Mouse (Mus musculus): ENCODE data around the gene Rfx8. TPM values are rescaled to one million over a fixed set of nuclear protein-coding genes. Genes with fewer than 3 reads are reported as not detected.

Gene Rfx8
- polyA plus RNA-seq, 1 experiment from 2014 or later: not detected

- 22% methylated on average over 17 of the region's 17 CpGs for WGBS (ENCODE audit: insufficient replicate concordance)
- H3K9ac ChIP-seq (replicated peaks): no peak overlapping the region
- H3K27ac ChIP-seq (ENCODE audit: low read depth): no peak overlapping the region
- no peak for TF ChIP-seq EP300 (IDR thresholded peaks at IDR 0.05; ENCODE audit: low read depth)
- TF ChIP-seq CTCF (IDR thresholded peaks at IDR 0.05; ENCODE audit: low read depth): no peak
- H3K4me1 ChIP-seq (ENCODE audit: insufficient read depth): peaks cover 9% of the 10 kb centered on the region
- H3K4me2 ChIP-seq (ENCODE audit: low read depth, low read length): peak overlapping the region; percentile 82
- H3K36me3 ChIP-seq (replicated peaks; ENCODE audit: insufficient read depth, low read length): no peaks in the 10 kb centered on the region
- peak overlapping the region; percentile 48 for H3K4me3 ChIP-seq (ENCODE audit: low read depth, low read length)
- H3K27me3 ChIP-seq (ENCODE audit: insufficient read depth, low read length): peaks cover 35% of the 10 kb centered on the region
- no peak for DNase-seq
- no peaks in the 10 kb centered on the region for H3K9me3 ChIP-seq (ENCODE audit: low read length)
- no peak for ATAC-seq
Observed at GRCm38 (mm10) chr1:39649691-39650434, 70.9 kb downstream of the Rfx8 start.

GRCm38 (mm10) chr1:39648584-39648983 lies 72.2 kb downstream of the Rfx8 start:
- no peak for TF ChIP-seq CTCF (IDR thresholded peaks at IDR 0.05; ENCODE audit: low read depth)
- TF ChIP-seq EP300 (IDR thresholded peaks at IDR 0.05; ENCODE audit: low read depth): no peak
- H3K4me2 ChIP-seq (ENCODE audit: low read depth, low read length): no peak overlapping the region
- ATAC-seq: no peak
- H3K9ac ChIP-seq (replicated peaks): no peak overlapping the region
- peaks cover 9% of the 10 kb centered on the region for H3K4me1 ChIP-seq (ENCODE audit: insufficient read depth)
- H3K4me3 ChIP-seq (ENCODE audit: low read depth, low read length): no peak overlapping the region
- H3K27me3 ChIP-seq (ENCODE audit: insufficient read depth, low read length): peaks cover 35% of the 10 kb centered on the region
- H3K9me3 ChIP-seq (ENCODE audit: low read length): no peaks in the 10 kb centered on the region
- H3K27ac ChIP-seq (ENCODE audit: low read depth): no peak overlapping the region
- no peak for DNase-seq
- no peaks in the 10 kb centered on the region for H3K36me3 ChIP-seq (replicated peaks; ENCODE audit: insufficient read depth, low read length)
- WGBS (ENCODE audit: insufficient replicate concordance): 83% methylated on average over 7 of the region's 7 CpGs

- H3K9me3 ChIP-seq (ENCODE audit: low read length): no peaks in the 10 kb centered on the region
- H3K4me3 ChIP-seq (ENCODE audit: low read depth, low read length): no peak overlapping the region
- H3K27me3 ChIP-seq (ENCODE audit: insufficient read depth, low read length): peaks cover 22% of the 10 kb centered on the region
- H3K36me3 ChIP-seq (replicated peaks; ENCODE audit: insufficient read depth, low read length): no peaks in the 10 kb centered on the region
- no peak for TF ChIP-seq EP300 (IDR thresholded peaks at IDR 0.05; ENCODE audit: low read depth)
- no peak for TF ChIP-seq CTCF (IDR thresholded peaks at IDR 0.05; ENCODE audit: low read depth)
- no peak overlapping the region for H3K27ac ChIP-seq (ENCODE audit: low read depth)
- ATAC-seq: no peak
- DNase-seq: peak; percentile 21
- WGBS (ENCODE audit: insufficient replicate concordance): 67% methylated on average over 8 of the region's 8 CpGs
- H3K4me2 ChIP-seq (ENCODE audit: low read depth, low read length): no peak overlapping the region
- H3K9ac ChIP-seq (replicated peaks): no peak overlapping the region
- H3K4me1 ChIP-seq (ENCODE audit: insufficient read depth): peaks cover 9% of the 10 kb centered on the region
Observed at GRCm38 (mm10) chr1:39645905-39646759, 74.7 kb downstream of the Rfx8 start.

GRCm38 (mm10) chr1:39644333-39644732 lies 76.5 kb downstream of the Rfx8 start:
- Histone ChIP-seq H3K9ac (replicated peaks) (no peak overlapping the region), H3K4me2 (ENCODE audit: low read depth, low read length) (no peak overlapping the region), H3K27ac (ENCODE audit: low read depth) (no peak overlapping the region), H3K36me3 (replicated peaks; ENCODE audit: insufficient read depth, low read length) (no peaks in the 10 kb centered on the region), H3K9me3 (ENCODE audit: low read length) (no peaks in the 10 kb centered on the region), H3K4me1 (ENCODE audit: insufficient read depth) (no peaks in the 10 kb centered on the region), H3K4me3 (ENCODE audit: low read depth, low read length) (no peak overlapping the region), H3K27me3 (ENCODE audit: insufficient read depth, low read length) (peaks cover 5% of the 10 kb centered on the region; the same call in 1 of the 2 replicates)
- WGBS (ENCODE audit: insufficient replicate concordance): 39% methylated on average over 1 of the region's 1 CpGs
- ATAC-seq: no peak
- no peak for DNase-seq
- TF ChIP-seq EP300 (IDR thresholded peaks at IDR 0.05; ENCODE audit: low read depth): no peak
- no peak for TF ChIP-seq CTCF (IDR thresholded peaks at IDR 0.05; ENCODE audit: low read depth)

- no peak overlapping the region for H3K4me2 ChIP-seq (ENCODE audit: low read depth, low read length)
- no peak for ATAC-seq
- TF ChIP-seq CTCF (IDR thresholded peaks at IDR 0.05; ENCODE audit: low read depth) (peak; percentile 23), EP300 (IDR thresholded peaks at IDR 0.05; ENCODE audit: low read depth) (no peak)
- no peak overlapping the region for H3K27ac ChIP-seq (ENCODE audit: low read depth)
- no peaks in the 10 kb centered on the region for H3K27me3 ChIP-seq (ENCODE audit: insufficient read depth, low read length)
- no peaks in the 10 kb centered on the region for H3K36me3 ChIP-seq (replicated peaks; ENCODE audit: insufficient read depth, low read length)
- no peak overlapping the region for H3K9ac ChIP-seq (replicated peaks)
- DNase-seq: no peak
- WGBS (ENCODE audit: insufficient replicate concordance): 80% methylated on average over 7 of the region's 7 CpGs
- no peaks in the 10 kb centered on the region for H3K9me3 ChIP-seq (ENCODE audit: low read length)
- H3K4me3 ChIP-seq (ENCODE audit: low read depth, low read length): no peak overlapping the region
- no peaks in the 10 kb centered on the region for H3K4me1 ChIP-seq (ENCODE audit: insufficient read depth)
Observed at GRCm38 (mm10) chr1:39641667-39642066, 79.1 kb downstream of the Rfx8 start.

GRCm38 (mm10) chr1:39637139-39637538 lies 83.7 kb downstream of the Rfx8 start:
- no peak for DNase-seq
- H3K27me3 ChIP-seq (ENCODE audit: insufficient read depth, low read length): no peaks in the 10 kb centered on the region
- no peak for ATAC-seq
- H3K4me1 ChIP-seq (ENCODE audit: insufficient read depth): no peaks in the 10 kb centered on the region
- WGBS (ENCODE audit: insufficient replicate concordance): 37% methylated on average over 8 of the region's 8 CpGs
- no peak overlapping the region for H3K4me2 ChIP-seq (ENCODE audit: low read depth, low read length)
- H3K36me3 ChIP-seq (replicated peaks; ENCODE audit: insufficient read depth, low read length): no peaks in the 10 kb centered on the region
- no peaks in the 10 kb centered on the region for H3K9me3 ChIP-seq (ENCODE audit: low read length)
- H3K9ac ChIP-seq (replicated peaks): no peak overlapping the region
- TF ChIP-seq EP300 (IDR thresholded peaks at IDR 0.05; ENCODE audit: low read depth) (no peak), CTCF (IDR thresholded peaks at IDR 0.05; ENCODE audit: low read depth) (no peak)
- H3K27ac ChIP-seq (ENCODE audit: low read depth): no peak overlapping the region
- H3K4me3 ChIP-seq (ENCODE audit: low read depth, low read length): no peak overlapping the region
